Mouse (Mus musculus): ENCODE data around the gene Psmb2. TPM values are rescaled to one million over a fixed set of nuclear protein-coding genes. Genes with fewer than 3 reads are reported as not detected.

Psmb2 gene
- polyA plus RNA-seq, 1 experiment from 2014 or later, result 465 TPM

- Histone ChIP-seq H3K9me3 (ENCODE audit: control insufficient read depth, low read length) (no peaks in the 10 kb centered on the region), H3K27ac (replicated peaks; ENCODE audit: low read depth, low read length) (no peak overlapping the region), H3K4me3 (ENCODE audit: low read depth, low read length) (peak overlapping the region; percentile 38), H3K4me1 (ENCODE audit: control insufficient read depth, insufficient read depth, low read length) (no peaks in the 10 kb centered on the region), H3K27me3 (replicated peaks; ENCODE audit: control insufficient read depth, insufficient read depth, low read length) (peaks cover 93% of the 10 kb centered on the region), H3K9ac (ENCODE audit: low read depth, low read length) (0 out of 2 replicates have a peak overlapping the region, but pooled peaks have one; percentile 30), H3K4me2 (ENCODE audit: low read depth, low read length) (peak overlapping the region; percentile 50), H3K36me3 (ENCODE audit: control insufficient read depth, insufficient read depth, low read length) (no peaks in the 10 kb centered on the region)
- DNase-seq (ENCODE audit: low spot score), result no peak
- WGBS, result 2% methylated on average over 40 of the region's 51 CpGs
- no peak for ATAC-seq (ENCODE audit: low read depth)
These were observed 57.4 kb downstream of the Psmb2 start for GRCm38 (mm10) chr4:126734700-126735381.

GRCm38 (mm10) chr4:126735382-126736000 lies 58.1 kb downstream of the Psmb2 start:
- H3K4me1 ChIP-seq (ENCODE audit: control insufficient read depth, insufficient read depth, low read length), result no peaks in the 10 kb centered on the region
- ATAC-seq (ENCODE audit: low read depth) (peak; percentile 16; the same call in 1 of the 2 replicates), DNase-seq (ENCODE audit: low spot score) (no peak)
- no peaks in the 10 kb centered on the region for H3K36me3 ChIP-seq (ENCODE audit: control insufficient read depth, insufficient read depth, low read length)
- H3K9ac ChIP-seq (ENCODE audit: low read depth, low read length), result peak overlapping the region; percentile 30
- WGBS, result 2% methylated on average over 20 of the region's 62 CpGs
- H3K9me3 ChIP-seq (ENCODE audit: control insufficient read depth, low read length), result no peaks in the 10 kb centered on the region
- H3K27me3 ChIP-seq (replicated peaks; ENCODE audit: control insufficient read depth, insufficient read depth, low read length), result peaks cover 86% of the 10 kb centered on the region
- peak overlapping the region; percentile 50 for H3K4me2 ChIP-seq (ENCODE audit: low read depth, low read length)
- H3K27ac ChIP-seq (replicated peaks; ENCODE audit: low read depth, low read length), result no peak overlapping the region
- peak overlapping the region; percentile 38 for H3K4me3 ChIP-seq (ENCODE audit: low read depth, low read length)

GRCm38 (mm10) chr4:126736001-126736414 lies 58.6 kb downstream of the Psmb2 start, which contains the start of gene Tfap2e:
Tfap2e (minus strand) TSS chr4:126736240.
- H3K36me3 ChIP-seq (ENCODE audit: control insufficient read depth, insufficient read depth, low read length), result no peaks in the 10 kb centered on the region
- no peaks in the 10 kb centered on the region for H3K4me1 ChIP-seq (ENCODE audit: control insufficient read depth, insufficient read depth, low read length)
- peak within 1 kb of the TSS; percentile 50 for H3K4me2 ChIP-seq (ENCODE audit: low read depth, low read length)
- H3K9me3 ChIP-seq (ENCODE audit: control insufficient read depth, low read length), result no peaks in the 10 kb centered on the region
- ATAC-seq (ENCODE audit: low read depth) (peak; percentile 52), DNase-seq (ENCODE audit: low spot score) (peak; percentile 73)
- WGBS, result 1% methylated on average over 26 of the region's 32 CpGs
- H3K9ac ChIP-seq (ENCODE audit: low read depth, low read length), result peak within 1 kb of the TSS; percentile 30
- peaks cover 81% of the 10 kb centered on the region for H3K27me3 ChIP-seq (replicated peaks; ENCODE audit: control insufficient read depth, insufficient read depth, low read length)
- H3K4me3 ChIP-seq (ENCODE audit: low read depth, low read length), result peak within 1 kb of the TSS; percentile 38
- H3K27ac ChIP-seq (replicated peaks; ENCODE audit: low read depth, low read length), result no peak within 1 kb of the TSS

DNA sequence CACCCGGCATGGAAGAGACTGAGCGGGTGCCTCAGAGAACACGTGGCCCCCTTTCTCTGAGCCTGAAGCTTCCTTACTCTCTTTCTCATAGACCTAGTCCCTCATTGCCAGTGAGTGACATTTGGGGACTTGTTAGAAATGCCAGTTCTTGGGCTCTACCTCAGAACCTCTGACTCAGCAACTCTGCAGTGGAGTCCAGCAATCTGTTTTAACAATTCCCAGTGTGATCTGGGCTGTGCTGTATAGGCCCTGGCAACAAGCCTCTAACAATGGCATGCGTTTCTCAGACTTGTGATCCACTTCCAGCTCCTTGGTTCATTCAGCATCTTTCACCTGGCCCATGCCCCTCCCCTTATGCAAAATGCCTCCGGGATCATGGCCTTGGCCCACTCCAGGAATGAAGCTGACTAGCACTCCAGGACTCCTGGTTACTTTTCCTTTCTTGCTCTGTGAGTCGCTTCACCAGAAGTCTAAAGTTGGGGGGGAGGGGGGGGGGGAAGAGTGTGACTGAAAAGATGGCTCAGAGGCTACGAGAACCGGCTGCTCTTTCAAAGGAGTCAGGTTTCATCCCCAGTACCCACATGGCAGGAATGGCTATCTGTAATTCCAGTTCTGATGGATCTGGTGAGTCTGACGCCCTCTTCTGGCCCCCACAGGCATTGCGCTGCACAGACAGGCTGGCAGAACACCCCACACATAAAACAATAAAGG lies 62.7 kb downstream of the Psmb2 start:
- Histone ChIP-seq H3K9ac (ENCODE audit: low read depth, low read length) (no peak overlapping the region), H3K4me3 (ENCODE audit: low read depth, low read length) (no peak overlapping the region), H3K36me3 (ENCODE audit: control insufficient read depth, insufficient read depth, low read length) (peaks cover 7% of the 10 kb centered on the region; the same call in 1 of the 2 replicates), H3K4me1 (ENCODE audit: control insufficient read depth, insufficient read depth, low read length) (no peaks in the 10 kb centered on the region), H3K27me3 (replicated peaks; ENCODE audit: control insufficient read depth, insufficient read depth, low read length) (peaks cover 40% of the 10 kb centered on the region), H3K27ac (replicated peaks; ENCODE audit: low read depth, low read length) (no peak overlapping the region), H3K4me2 (ENCODE audit: low read depth, low read length) (no peak overlapping the region), H3K9me3 (ENCODE audit: control insufficient read depth, low read length) (no peaks in the 10 kb centered on the region)
- WGBS, result 20% methylated on average over 10 of the region's 10 CpGs
- ATAC-seq (ENCODE audit: low read depth) (no peak), DNase-seq (ENCODE audit: low spot score) (no peak)

DNA sequence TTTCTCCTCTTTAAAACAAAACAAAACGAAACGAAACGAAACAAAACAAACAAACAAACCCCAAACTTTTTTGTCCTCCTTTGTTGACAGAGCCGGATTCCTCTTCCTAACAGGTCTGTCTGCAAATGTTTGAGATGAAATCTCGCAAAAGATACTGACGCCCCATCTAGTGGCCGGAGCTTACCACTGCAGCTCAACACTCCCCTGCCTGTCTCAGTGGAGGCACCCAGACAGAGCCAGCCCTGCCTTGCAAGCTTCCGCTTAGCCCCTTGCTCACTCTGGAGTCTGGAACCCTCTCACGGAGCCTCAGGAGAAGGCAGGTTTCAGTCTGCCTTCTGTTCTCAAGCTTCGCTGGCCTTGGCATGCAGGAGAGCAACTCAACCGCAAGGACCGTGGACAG lies 64.0 kb downstream of the Psmb2 start:
- peaks cover 19% of the 10 kb centered on the region for H3K36me3 ChIP-seq (ENCODE audit: control insufficient read depth, insufficient read depth, low read length)
- 5% methylated on average over 12 of the region's 12 CpGs for WGBS
- peak; percentile 80 for ATAC-seq (ENCODE audit: low read depth)
- no peaks in the 10 kb centered on the region for H3K9me3 ChIP-seq (ENCODE audit: control insufficient read depth, low read length)
- H3K4me3 ChIP-seq (ENCODE audit: low read depth, low read length), result no peak overlapping the region
- DNase-seq (ENCODE audit: low spot score), result peak; percentile 87
- H3K27ac ChIP-seq (replicated peaks; ENCODE audit: low read depth, low read length), result no peak overlapping the region
- H3K4me1 ChIP-seq (ENCODE audit: control insufficient read depth, insufficient read depth, low read length), result no peaks in the 10 kb centered on the region
- peaks cover 27% of the 10 kb centered on the region for H3K27me3 ChIP-seq (replicated peaks; ENCODE audit: control insufficient read depth, insufficient read depth, low read length)
- no peak overlapping the region for H3K9ac ChIP-seq (ENCODE audit: low read depth, low read length)
- H3K4me2 ChIP-seq (ENCODE audit: low read depth, low read length), result no peak overlapping the region; the same call in 1 of the 2 replicates

DNA sequence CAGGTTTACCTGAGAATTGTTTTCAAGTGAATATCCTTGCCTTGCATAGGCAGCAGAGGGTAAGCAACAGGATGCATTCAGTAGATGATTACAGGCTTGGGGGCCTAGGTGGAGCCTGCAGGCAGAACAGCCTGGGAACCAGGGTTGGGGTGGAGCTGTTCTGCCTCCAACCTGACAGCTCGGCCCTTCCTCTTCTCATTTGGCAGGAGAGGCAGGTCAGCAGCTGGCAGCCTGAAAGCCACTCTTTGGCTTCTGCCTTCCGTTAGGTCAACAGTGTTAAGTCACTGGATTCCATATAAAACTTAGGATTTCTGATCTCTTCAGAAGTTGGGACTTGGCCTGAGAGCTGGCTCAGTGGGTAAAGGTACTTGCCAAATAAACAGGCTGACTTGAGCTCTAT lies 65.5 kb downstream of the Psmb2 start:
- H3K27me3 ChIP-seq (replicated peaks; ENCODE audit: control insufficient read depth, insufficient read depth, low read length), result peaks cover 11% of the 10 kb centered on the region
- H3K4me2 ChIP-seq (ENCODE audit: low read depth, low read length), result no peak overlapping the region
- H3K4me3 ChIP-seq (ENCODE audit: low read depth, low read length), result no peak overlapping the region
- no peaks in the 10 kb centered on the region for H3K4me1 ChIP-seq (ENCODE audit: control insufficient read depth, insufficient read depth, low read length)
- no peak for ATAC-seq (ENCODE audit: low read depth)
- no peak for DNase-seq (ENCODE audit: low spot score)
- no peak overlapping the region for H3K27ac ChIP-seq (replicated peaks; ENCODE audit: low read depth, low read length)
- H3K9ac ChIP-seq (ENCODE audit: low read depth, low read length), result no peak overlapping the region
- H3K36me3 ChIP-seq (ENCODE audit: control insufficient read depth, insufficient read depth, low read length), result peaks cover 31% of the 10 kb centered on the region
- 52% methylated on average over 2 of the region's 2 CpGs for WGBS
- H3K9me3 ChIP-seq (ENCODE audit: control insufficient read depth, low read length), result no peaks in the 10 kb centered on the region

DNA sequence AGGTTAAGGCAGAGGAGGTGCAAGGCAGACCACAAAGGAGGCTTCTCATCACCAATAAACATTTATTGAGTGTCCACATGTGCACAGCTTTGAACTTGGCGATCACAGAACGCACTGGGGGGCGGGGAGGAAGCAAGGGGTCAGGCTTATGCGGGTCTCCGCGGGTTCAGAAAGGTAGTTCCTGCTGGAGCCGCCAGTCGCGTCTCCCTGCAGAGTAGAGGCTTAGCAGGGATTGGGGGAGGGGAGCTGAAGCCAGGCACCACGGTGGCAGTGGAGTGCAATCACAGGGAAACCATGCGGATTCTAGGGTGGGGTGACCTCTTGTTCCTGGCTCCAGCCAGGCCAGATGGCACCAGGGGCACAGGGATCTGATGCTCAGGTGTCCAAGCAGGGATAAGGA lies 66.3 kb downstream of the Psmb2 start:
- Histone ChIP-seq H3K36me3 (ENCODE audit: control insufficient read depth, insufficient read depth, low read length) (peaks cover 39% of the 10 kb centered on the region), H3K4me3 (ENCODE audit: low read depth, low read length) (no peak overlapping the region), H3K4me2 (ENCODE audit: low read depth, low read length) (no peak overlapping the region), H3K27me3 (replicated peaks; ENCODE audit: control insufficient read depth, insufficient read depth, low read length) (peaks cover 4% of the 10 kb centered on the region; the same call in 1 of the 2 replicates), H3K9me3 (ENCODE audit: control insufficient read depth, low read length) (no peaks in the 10 kb centered on the region), H3K4me1 (ENCODE audit: control insufficient read depth, insufficient read depth, low read length) (no peaks in the 10 kb centered on the region), H3K9ac (ENCODE audit: low read depth, low read length) (no peak overlapping the region), H3K27ac (replicated peaks; ENCODE audit: low read depth, low read length) (no peak overlapping the region)
- WGBS, result 6% methylated on average over 4 of the region's 11 CpGs
- DNase-seq (ENCODE audit: low spot score), result no peak
- no peak for ATAC-seq (ENCODE audit: low read depth)

- no peak for DNase-seq (ENCODE audit: low spot score)
- Histone ChIP-seq H3K9me3 (ENCODE audit: control insufficient read depth, low read length) (no peaks in the 10 kb centered on the region), H3K27ac (replicated peaks; ENCODE audit: low read depth, low read length) (no peak overlapping the region), H3K4me3 (ENCODE audit: low read depth, low read length) (no peak overlapping the region), H3K4me2 (ENCODE audit: low read depth, low read length) (no peak overlapping the region), H3K4me1 (ENCODE audit: control insufficient read depth, insufficient read depth, low read length) (0 out of 2 replicates have a peak, but pooled peaks cover under 1% of the 10 kb centered on the region), H3K9ac (ENCODE audit: low read depth, low read length) (no peak overlapping the region), H3K27me3 (replicated peaks; ENCODE audit: control insufficient read depth, insufficient read depth, low read length) (no peaks in the 10 kb centered on the region), H3K36me3 (ENCODE audit: control insufficient read depth, insufficient read depth, low read length) (peaks cover 50% of the 10 kb centered on the region)
- no peak for ATAC-seq (ENCODE audit: low read depth)
- WGBS, result 90% methylated on average over 12 of the region's 14 CpGs
These were observed 67.4 kb downstream of the Psmb2 start for GRCm38 (mm10) chr4:126744831-126745230.
